Mouse (Mus musculus) bone marrow, adult 2 months (tissue): Measurements from ENCODE around the gene Lmtk2.

Source experiments
- CTCF ChIP-seq: fragments of 200-500 bp; IDR thresholded peaks from 2 replicates; pipeline ENCODE4 v1.5.1; 2011; ENCODE audit warnings: low read length, control low read depth; ENCODE audit not compliant: control insufficient read depth, insufficient read depth
- POLR2A ChIP-seq: fragments of 200-500 bp; IDR thresholded peaks from 2 replicates; pipeline ENCODE4 v1.6.1; 2011; ENCODE audit warnings: low read depth, mild to moderate bottlenecking, control low read depth, low read length, borderline replicate concordance; ENCODE audit not compliant: control insufficient read depth

DNA sequence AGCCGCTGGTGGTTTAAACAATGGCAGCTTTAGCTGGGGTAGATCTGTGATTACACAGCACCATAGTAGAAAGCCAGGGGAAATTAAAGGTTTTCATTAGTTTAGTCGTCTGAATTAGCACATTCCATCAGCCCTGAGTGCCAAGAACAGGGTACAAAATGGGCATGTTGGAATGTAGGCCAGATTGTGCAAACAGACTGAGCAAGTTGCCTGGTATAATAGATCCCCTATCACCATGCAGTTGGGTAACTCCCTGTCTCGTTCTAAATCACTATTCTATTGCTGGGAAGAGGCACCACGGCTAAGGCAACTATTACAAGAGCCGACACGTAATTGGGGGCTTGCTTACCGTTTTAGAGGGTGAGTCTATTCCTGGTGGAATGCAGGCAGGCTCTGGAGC lies 134.5 kb downstream of the Lmtk2 start:
- TF ChIP-seq CTCF (no peak), POLR2A (no peak)
